Mouse (Mus musculus) liver, adult 2 months (tissue): ENCODE measurements around the gene Tnf. TPM values are rescaled to one million over a fixed set of nuclear protein-coding genes. Genes with fewer than 3 reads are reported as not detected.

ENCODE experiments used
- DNase-seq: peaks from one replicate; pipeline ENCODE4 v3.0.0-alpha.2; 2011; ENCODE audit warnings: low read depth, low spot score; ENCODE audit errors: extremely low read depth
- H3K27ac ChIP-seq: fragments of 200-500 bp; replicated peaks from 2 replicates; pipeline ENCODE4 v1.5.1; 2012; ENCODE audit warnings: low read depth, mild to moderate bottlenecking, control low read depth, inconsistent platforms, low read length; ENCODE audit not compliant: insufficient read depth
- H3K27me3 ChIP-seq: fragments of 200-500 bp; 2 replicates; pipeline ENCODE4 v1.6.1; 2012; ENCODE audit warnings: mild to moderate bottlenecking, moderate library complexity, low read length, inconsistent platforms; ENCODE audit not compliant: control insufficient read depth, insufficient read depth
- H3K36me3 ChIP-seq: fragments of 200-500 bp; 2 replicates; pipeline ENCODE4 v1.6.1; 2012; ENCODE audit warnings: low read length, inconsistent platforms; ENCODE audit not compliant: control insufficient read depth, insufficient read depth
- H3K4me1 ChIP-seq: fragments of 200-500 bp; 2 replicates; pipeline ENCODE4 v1.6.1; 2011; ENCODE audit warnings: low read length; ENCODE audit not compliant: control insufficient read depth, insufficient read depth
- H3K4me3 ChIP-seq: fragments of 200-500 bp; 2 replicates; pipeline ENCODE4 v1.5.1; 2011; ENCODE audit warnings: low read depth, mild to moderate bottlenecking, control low read depth, low read length, moderate library complexity; ENCODE audit not compliant: insufficient read depth
- H3K79me2 ChIP-seq: fragments of 200-500 bp; 2 replicates; pipeline ENCODE4 v1.6.1; 2012; ENCODE audit warnings: inconsistent platforms, mild to moderate bottlenecking, low read length, moderate library complexity; ENCODE audit not compliant: control insufficient read depth, insufficient read depth
- H3K9ac ChIP-seq: fragments of 200-500 bp; 2 replicates; pipeline ENCODE4 v1.6.1; 2012; ENCODE audit warnings: low read depth, mild to moderate bottlenecking, control low read depth, inconsistent platforms, low read length
- CTCF ChIP-seq: fragments of 200-500 bp; IDR thresholded peaks from 2 replicates; pipeline ENCODE4 v1.5.1; 2011; ENCODE audit warnings: low read depth, low read length, control low read depth
- POLR2A ChIP-seq: fragments of 200-500 bp; IDR thresholded peaks from 2 replicates; pipeline ENCODE4 v1.6.1; 2011; ENCODE audit warnings: low read length, control low read depth; ENCODE audit not compliant: insufficient read depth; ENCODE audit errors: extremely low read depth
- WGBS: fragments of 180-500 bp; shearing (Covaris S2); methylation state at CpG from one replicate; pipeline ENCODE4 v1.1.7; 2018; 5-methylcytosine and 5-hydroxymethylcytosine counted together
- polyA plus RNA-seq: library from polyadenylated mRNA; depleted of rRNA; stranded (reverse); fragments of >200 nt; gene quantifications from 2 replicates; pipeline ENCODE4 v1.2.3, GENCODE M21; 2012
- total RNA-seq: library from RNA; depleted of rRNA; stranded (reverse); fragments of >200 nt; gene quantifications from 2 replicates; pipeline ENCODE4 v1.2.3, GENCODE M21; 2014

Gene Tnf
- total and polyA plus RNA-seq, 2 experiments, result 0.15 TPM; not detected in 1

DNA sequence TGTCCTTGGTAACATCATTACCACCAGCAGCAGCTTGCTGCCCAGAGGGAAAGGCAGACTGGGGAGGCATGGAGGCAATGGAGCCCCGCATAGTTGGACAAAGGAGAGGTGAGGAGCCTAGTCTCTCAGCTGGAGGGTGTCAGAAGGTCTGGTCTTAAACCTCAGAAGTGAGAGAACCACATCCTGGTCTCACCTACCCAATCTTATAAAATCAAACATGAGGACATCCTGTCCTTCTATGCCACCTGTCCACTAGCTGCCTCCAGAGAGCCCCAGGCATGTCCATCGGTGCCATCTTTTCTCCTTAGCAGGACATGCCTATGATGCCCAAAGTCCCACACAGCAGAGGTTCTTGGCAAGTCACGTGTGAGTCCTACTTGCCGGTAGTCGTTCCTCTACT, 21.7 kb downstream of the Tnf start:
- Histone ChIP-seq H3K9ac (no peak overlapping the region), H3K79me2 (no peaks in the 10 kb centered on the region), H3K27me3 (no peaks in the 10 kb centered on the region), H3K4me3 (no peak overlapping the region), H3K27ac (no peak overlapping the region), H3K4me1 (no peaks in the 10 kb centered on the region), H3K36me3 (no peaks in the 10 kb centered on the region)
- WGBS, result 83% methylated on average over 5 of the region's 5 CpGs
- DNase-seq, result no peak
- TF ChIP-seq CTCF (no peak), POLR2A (no peak)

DNA sequence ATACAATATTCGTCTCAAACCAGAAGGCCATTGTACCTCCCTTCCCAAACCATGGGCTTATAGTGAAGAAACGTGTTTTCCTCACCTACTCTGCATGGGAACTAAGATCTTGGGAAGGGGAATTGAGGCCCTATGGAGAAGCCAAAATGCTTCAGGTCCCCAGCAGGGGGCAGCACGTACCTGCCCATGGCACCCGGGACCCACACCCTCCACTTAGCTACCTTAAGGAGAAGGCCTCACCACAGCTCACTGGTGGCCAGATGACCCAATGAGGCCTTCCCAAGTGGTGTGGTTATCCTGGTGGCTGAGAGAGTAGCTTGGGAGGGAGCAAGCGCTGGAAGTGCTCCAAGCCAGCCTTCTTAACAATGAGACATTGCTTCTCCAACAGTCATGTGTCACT, 23.3 kb downstream of the Tnf start:
- no peak overlapping the region for H3K9ac ChIP-seq
- no peaks in the 10 kb centered on the region for H3K27me3 ChIP-seq
- DNase-seq, result peak; percentile 49
- TF ChIP-seq CTCF (peak; percentile 98), POLR2A (no peak)
- no peak overlapping the region for H3K27ac ChIP-seq
- H3K4me1 ChIP-seq, result no peaks in the 10 kb centered on the region
- H3K4me3 ChIP-seq, result no peak overlapping the region
- 26% methylated on average over 5 of the region's 5 CpGs for WGBS
- no peaks in the 10 kb centered on the region for H3K79me2 ChIP-seq
- H3K36me3 ChIP-seq, result no peaks in the 10 kb centered on the region

DNA sequence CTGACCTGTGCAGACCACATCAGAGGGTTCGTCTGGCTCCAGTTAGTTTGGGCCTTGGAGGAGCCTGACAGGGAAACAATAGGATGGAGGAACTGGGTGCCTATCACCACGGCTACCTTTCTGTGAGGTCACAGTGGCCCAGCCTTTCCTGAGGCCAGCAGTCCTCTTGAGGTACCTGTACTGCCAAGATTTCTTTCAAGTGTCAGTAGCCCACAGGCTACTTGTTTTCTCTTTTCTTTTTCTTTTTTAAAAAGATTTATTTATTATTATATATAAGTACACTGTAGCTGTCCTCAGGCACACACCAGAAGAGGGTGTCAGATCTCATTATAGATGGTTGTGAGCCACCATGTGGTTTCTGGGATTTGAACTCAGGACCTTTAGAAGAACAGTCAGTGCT, 25.8 kb downstream of the Tnf start, which contains the start of gene Aif1:
TSS of gene Aif1 (minus strand) at position 101 of the 400 bp plus-strand sequence.
- WGBS, result 63% methylated on average over 2 of the region's 2 CpGs

DNA sequence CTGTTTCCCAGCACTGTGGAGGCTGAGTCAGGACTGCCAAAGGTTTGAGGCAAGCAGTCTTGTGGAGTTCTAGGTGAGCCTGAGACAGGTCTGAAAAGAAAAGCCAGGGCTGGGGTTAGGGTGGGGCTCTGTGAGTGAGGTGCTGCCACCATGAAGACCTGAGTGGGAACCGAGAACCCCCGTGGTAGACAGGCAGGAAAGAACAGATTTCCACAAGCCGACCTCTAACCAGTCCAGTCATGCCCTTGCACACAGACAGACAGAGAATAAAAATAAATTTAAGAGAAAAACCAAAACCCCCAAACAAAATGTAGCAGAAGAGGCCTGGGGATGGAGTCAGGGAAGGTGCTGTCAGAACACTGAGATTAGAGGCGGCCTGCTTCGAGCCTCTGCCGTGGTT, 26.4 kb downstream of the Tnf start:
- no peaks in the 10 kb centered on the region for H3K27me3 ChIP-seq
- no peaks in the 10 kb centered on the region for H3K36me3 ChIP-seq
- WGBS, result 82% methylated on average over 6 of the region's 6 CpGs
- H3K4me3 ChIP-seq, result no peak overlapping the region
- H3K79me2 ChIP-seq, result no peaks in the 10 kb centered on the region
- H3K9ac ChIP-seq, result no peak overlapping the region
- TF ChIP-seq CTCF (no peak), POLR2A (no peak)
- no peak for DNase-seq
- no peaks in the 10 kb centered on the region for H3K4me1 ChIP-seq
- H3K27ac ChIP-seq, result no peak overlapping the region

More for the DNA sequence above, 25.8 kb downstream of the Tnf start, which contains the start of gene Aif1:
- Histone ChIP-seq H3K79me2 (no peaks in the 10 kb centered on the region), H3K4me3 (no peak within 1 kb of the TSS), H3K9ac (no peak within 1 kb of the TSS), H3K36me3 (no peaks in the 10 kb centered on the region), H3K27me3 (no peaks in the 10 kb centered on the region), H3K4me1 (no peaks in the 10 kb centered on the region), H3K27ac (no peak within 1 kb of the TSS)
- DNase-seq, result no peak
- no peak for TF ChIP-seq POLR2A
- TF ChIP-seq CTCF, result no peak

DNA sequence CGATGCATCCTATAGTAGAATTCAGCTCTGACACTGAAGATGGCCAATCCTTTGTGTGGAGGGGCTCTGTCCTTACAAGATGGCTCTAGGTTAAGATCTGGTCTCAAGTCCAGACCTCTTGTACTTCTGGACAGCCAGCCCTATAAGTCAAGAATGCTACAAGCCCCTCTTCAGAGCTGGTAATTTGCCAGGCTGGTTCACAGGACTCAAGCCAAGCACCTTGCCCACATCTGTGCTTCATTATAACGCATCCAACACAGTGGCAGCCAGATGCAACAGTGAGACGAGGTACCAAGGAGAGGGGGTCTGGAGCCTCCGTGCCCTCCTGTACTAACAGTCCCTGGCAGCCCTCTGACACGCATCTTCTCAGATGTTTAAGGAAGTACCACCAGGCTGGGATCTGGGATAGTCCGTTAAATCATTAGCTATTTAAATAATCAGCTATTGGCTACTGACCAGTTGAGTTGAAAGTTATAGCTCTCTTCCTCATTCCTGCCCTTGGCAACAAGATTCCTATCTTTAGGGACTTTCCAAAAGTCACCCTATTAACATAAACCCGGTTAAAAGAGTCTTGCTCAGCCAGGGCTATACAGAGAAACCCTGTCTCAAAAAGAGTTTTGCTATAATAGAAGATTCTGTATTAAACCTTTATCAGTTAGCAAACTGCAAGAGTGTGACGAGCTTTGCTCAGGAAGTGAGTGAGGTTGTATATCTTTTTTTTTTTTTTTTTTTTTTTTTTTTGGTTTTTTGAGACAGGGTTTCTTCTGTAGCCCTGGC, 27.4 kb downstream of the Tnf start:
- no peak for TF ChIP-seq CTCF
- no peak for TF ChIP-seq POLR2A
- no peak for DNase-seq
- Histone ChIP-seq H3K9ac (no peak overlapping the region), H3K27me3 (no peaks in the 10 kb centered on the region), H3K4me1 (no peaks in the 10 kb centered on the region), H3K27ac (peak overlapping the region; percentile 31; the same call in 1 of the 2 replicates), H3K4me3 (no peak overlapping the region), H3K36me3 (no peaks in the 10 kb centered on the region), H3K79me2 (no peaks in the 10 kb centered on the region)
- WGBS, result 67% methylated on average over 8 of the region's 8 CpGs

DNA sequence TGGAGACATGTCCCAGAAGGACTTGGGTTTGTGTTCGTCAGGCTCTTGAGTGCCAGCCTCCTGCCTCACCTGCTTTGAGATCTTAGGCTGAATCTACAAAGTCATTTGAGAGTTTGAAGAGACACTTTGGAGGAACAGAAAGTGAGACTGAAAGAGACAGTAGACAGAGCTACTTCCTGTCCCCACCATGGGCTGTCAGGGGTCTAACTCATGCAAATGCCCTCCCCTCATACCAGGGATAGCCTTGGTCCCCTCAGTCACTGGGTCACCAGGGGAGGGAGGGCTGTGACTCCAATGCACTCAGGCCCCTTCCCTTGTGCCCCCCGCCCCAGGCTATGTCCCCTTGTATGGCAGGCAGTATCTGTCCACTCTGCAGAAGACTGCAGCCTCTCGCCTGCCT, 28.5 kb downstream of the Tnf start:
- TF ChIP-seq POLR2A (no peak), CTCF (no peak)
- Histone ChIP-seq H3K79me2 (no peaks in the 10 kb centered on the region), H3K27ac (peak overlapping the region; percentile 55), H3K27me3 (no peaks in the 10 kb centered on the region), H3K4me3 (no peak overlapping the region), H3K36me3 (no peaks in the 10 kb centered on the region), H3K4me1 (no peaks in the 10 kb centered on the region), H3K9ac (no peak overlapping the region)
- no peak for DNase-seq
- 82% methylated on average over 3 of the region's 3 CpGs for WGBS
